ENCODE assay signal across 17 mouse cellular contexts in the genomic region with DNA sequence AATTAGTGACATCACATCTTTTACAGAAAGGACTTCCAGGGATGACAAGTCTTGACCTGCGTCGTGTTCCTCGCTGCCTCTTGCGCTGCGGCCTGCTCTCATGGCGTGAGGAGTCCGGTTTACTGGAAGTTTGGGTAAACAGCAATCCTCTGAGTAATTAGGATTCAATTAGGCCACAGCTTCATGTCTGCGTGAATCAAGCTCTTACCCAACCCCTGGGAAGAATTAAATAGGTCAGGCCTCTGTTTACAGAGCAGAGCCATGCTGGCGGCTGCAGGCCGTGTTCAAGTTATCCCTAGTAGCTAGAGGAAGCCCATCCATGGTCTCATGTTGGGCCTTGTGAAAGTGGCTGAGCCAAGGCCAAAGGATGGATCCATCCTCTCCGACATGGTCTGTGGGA. TPM values are rescaled to one million over a fixed set of nuclear protein-coding genes. Genes with fewer than 3 reads are reported as not detected.
A peak's percentile ranks its signal among the peaks of the same experiment; 100 is the strongest.
DNase-seq lines count a peak whose midpoint lies in the region; ATAC-seq and TF ChIP-seq lines count a peak whose summit lies in the region.
"Had no signal": no experiment of that assay in that cellular context is flagged by ENCODE, and none has a peak within 500 bp of the region (broad histone marks: within the 10 kb centered on the region; RNA-seq: fewer than 3 reads in every experiment).

No protein-coding gene starts in this region.

- no peak overlapping the region for H3K4me3 ChIP-seq in intestine, embryonic 15.5 days (replicated peaks)
- no peak overlapping the region for H3K4me3 ChIP-seq in intestine, postnatal 0 days (ENCODE audit: low read depth, low read length)
- H3K4me3 ChIP-seq in lung, embryonic 16.5 days (ENCODE audit: low read length): no peak overlapping the region
- H3K4me3 ChIP-seq in small intestine, adult 2 months (ENCODE audit: low read depth, low read length): no peak overlapping the region
- no peak overlapping the region for H3K4me3 ChIP-seq in midbrain, embryonic 14.5 days (replicated peaks; ENCODE audit: low read depth, low read length)
- H3K4me3 ChIP-seq: forebrain, embryonic 12.5 days; limb, embryonic 13.5 days; midbrain, embryonic 15.5 days had no signal

- peak overlapping the region; percentile 54 for H3K27ac ChIP-seq in intestine, embryonic 15.5 days
- H3K27ac ChIP-seq in intestine, postnatal 0 days (ENCODE audit: low read depth, low read length): no peak overlapping the region; the same call in 1 of the 2 replicates
- peak overlapping the region; percentile 85 for H3K27ac ChIP-seq in lung, embryonic 16.5 days (ENCODE audit: low read length)
- peak overlapping the region; percentile 75 for H3K27ac ChIP-seq in small intestine, adult 2 months (ENCODE audit: insufficient read depth, low read depth, low read length)
- no peak overlapping the region for H3K27ac ChIP-seq in midbrain, embryonic 14.5 days (replicated peaks; ENCODE audit: low read depth, low read length)
- H3K27ac ChIP-seq: forebrain, embryonic 12.5 days; hindbrain, embryonic 14.5 days; limb, embryonic 13.5 days; midbrain, embryonic 15.5 days had no signal

- H3K4me2 ChIP-seq in intestine, embryonic 15.5 days (replicated peaks): no peak overlapping the region
- no peak overlapping the region for H3K4me2 ChIP-seq in intestine, postnatal 0 days (replicated peaks; ENCODE audit: low read depth)
- no peak overlapping the region for H3K4me2 ChIP-seq in lung, embryonic 16.5 days (ENCODE audit: low read depth, low read length)
- H3K4me2 ChIP-seq in midbrain, embryonic 14.5 days (ENCODE audit: low read length): no peak overlapping the region
- H3K4me2 ChIP-seq: forebrain, embryonic 12.5 days; hindbrain, embryonic 14.5 days; limb, embryonic 13.5 days; midbrain, embryonic 15.5 days had no signal

- 76% methylated on average over 11 of the region's 11 CpGs for WGBS in intestine, embryonic 15.5 days
- 69% methylated on average over 11 of the region's 11 CpGs for WGBS in intestine, postnatal 0 days
- 52% methylated on average over 11 of the region's 11 CpGs for WGBS in lung, embryonic 16.5 days
- 85% methylated on average over 11 of the region's 11 CpGs for WGBS in small intestine, adult 2 months
- 85% methylated on average over 11 of the region's 11 CpGs for WGBS in midbrain, embryonic 14.5 days

- no peaks in the 10 kb centered on the region for H3K36me3 ChIP-seq in intestine, embryonic 15.5 days
- H3K36me3 ChIP-seq in intestine, postnatal 0 days (ENCODE audit: control insufficient read depth, insufficient read depth): no peaks in the 10 kb centered on the region
- H3K36me3 ChIP-seq in lung, embryonic 16.5 days (ENCODE audit: control insufficient read depth, insufficient read depth, low read length): no peaks in the 10 kb centered on the region
- no peaks in the 10 kb centered on the region for H3K36me3 ChIP-seq in small intestine, adult 2 months (ENCODE audit: control insufficient read depth, insufficient read depth, low read length)
- H3K36me3 ChIP-seq in midbrain, embryonic 14.5 days (ENCODE audit: control insufficient read depth, insufficient read depth, low read length): no peaks in the 10 kb centered on the region
- H3K36me3 ChIP-seq: forebrain, embryonic 12.5 days; limb, embryonic 13.5 days; midbrain, embryonic 15.5 days had no signal

- no peak for ATAC-seq in intestine, embryonic 15.5 days
- no peak for ATAC-seq in intestine, postnatal 0 days
- ATAC-seq in lung, embryonic 16.5 days (ENCODE audit: low read depth): peak; percentile 44
- ATAC-seq in midbrain, embryonic 14.5 days (ENCODE audit: low FRiP score, low TSS enrichment): no peak
- ATAC-seq: midbrain, embryonic 15.5 days had no signal

- peaks cover 8% of the 10 kb centered on the region; the same call in 1 of the 2 replicates for H3K4me1 ChIP-seq in intestine, embryonic 15.5 days (replicated peaks)
- no peaks in the 10 kb centered on the region for H3K4me1 ChIP-seq in intestine, postnatal 0 days (replicated peaks; ENCODE audit: control insufficient read depth, insufficient read depth, low read length)
- peaks cover 31% of the 10 kb centered on the region for H3K4me1 ChIP-seq in lung, embryonic 16.5 days (replicated peaks; ENCODE audit: control insufficient read depth, insufficient read depth, low read length)
- H3K4me1 ChIP-seq in small intestine, adult 2 months (ENCODE audit: control insufficient read depth, insufficient read depth, insufficient read length, low read length): no peaks in the 10 kb centered on the region; the same call in 1 of the 2 replicates
- H3K4me1 ChIP-seq in midbrain, embryonic 14.5 days (ENCODE audit: control insufficient read depth, insufficient read depth, low read length): no peaks in the 10 kb centered on the region
- H3K4me1 ChIP-seq: forebrain, embryonic 12.5 days had no signal

- H3K27me3 ChIP-seq in intestine, embryonic 15.5 days (replicated peaks): no peaks in the 10 kb centered on the region
- no peaks in the 10 kb centered on the region for H3K27me3 ChIP-seq in intestine, postnatal 0 days (replicated peaks; ENCODE audit: control insufficient read depth, insufficient read depth, low read length)
- no peaks in the 10 kb centered on the region for H3K27me3 ChIP-seq in lung, embryonic 16.5 days (ENCODE audit: control insufficient read depth, insufficient read depth, low read depth, low read length)
- H3K27me3 ChIP-seq in small intestine, adult 2 months (ENCODE audit: control insufficient read depth, insufficient read depth, low read length): no peaks in the 10 kb centered on the region
- no peaks in the 10 kb centered on the region for H3K27me3 ChIP-seq in midbrain, embryonic 14.5 days (ENCODE audit: control insufficient read depth, insufficient read depth, low read length)
- H3K27me3 ChIP-seq: forebrain, embryonic 12.5 days; limb, embryonic 13.5 days; midbrain, embryonic 15.5 days had no signal

- TF ChIP-seq POLR2A in brain, embryonic 14.5 days (IDR thresholded peaks at IDR 0.05; ENCODE audit: borderline replicate concordance, extremely low read depth, insufficient read depth, insufficient read length, poor library complexity, severe bottlenecking): no peak
- no peak for TF ChIP-seq POLR2A in small intestine, adult 2 months (IDR thresholded peaks at IDR 0.05; ENCODE audit: low read depth, low read length)

- peak; percentile 28 for DNase-seq in brain, embryonic 14.5 days (ENCODE audit: low read depth)
- no peak for DNase-seq in left cerebral cortex, postnatal 14 days (ENCODE audit: low spot score in 2 of 2)
- DNase-seq in midbrain, embryonic 14.5 days: no peak
- DNase-seq in layer of hippocampus, postnatal 14 days (ENCODE audit: low spot score in 2 of 2): no peak
- DNase-seq: cerebellum, adult 2 months; heart, postnatal 14 days; kidney, adult 2 months; right cerebral cortex, postnatal 14 days; thymus, postnatal 14 days had no signal

- intact Hi-C loops in left cerebral cortex, postnatal 14 days (cut with DNase I): no loop called here

- no peaks in the 10 kb centered on the region for H3K9me3 ChIP-seq in intestine, embryonic 15.5 days
- H3K9me3 ChIP-seq in intestine, postnatal 0 days (ENCODE audit: control insufficient read depth): no peaks in the 10 kb centered on the region
- H3K9me3 ChIP-seq in lung, embryonic 16.5 days (ENCODE audit: control insufficient read depth, low read length): no peaks in the 10 kb centered on the region
- H3K9me3 ChIP-seq in midbrain, embryonic 14.5 days (ENCODE audit: control insufficient read depth, low read length): no peaks in the 10 kb centered on the region
- H3K9me3 ChIP-seq: forebrain, embryonic 12.5 days; limb, embryonic 13.5 days; midbrain, embryonic 15.5 days had no signal

- no peak for TF ChIP-seq CTCF in intestine, postnatal 0 days (IDR thresholded peaks at IDR 0.05; ENCODE audit: low read depth)
- TF ChIP-seq CTCF in brain, embryonic 14.5 days (IDR thresholded peaks at IDR 0.05; ENCODE audit: borderline replicate concordance, extremely low read depth, insufficient read depth, insufficient read length): no peak
- TF ChIP-seq CTCF in small intestine, adult 2 months (IDR thresholded peaks at IDR 0.05; ENCODE audit: extremely low read depth, insufficient read length, insufficient replicate concordance, low read depth, low read length): no peak

- H3K9ac ChIP-seq in intestine, embryonic 15.5 days: no peak overlapping the region
- no peak overlapping the region for H3K9ac ChIP-seq in intestine, postnatal 0 days (ENCODE audit: low read depth, low read length)
- H3K9ac ChIP-seq in lung, embryonic 16.5 days (ENCODE audit: low read length): no peak overlapping the region
- H3K9ac ChIP-seq in midbrain, embryonic 14.5 days (replicated peaks; ENCODE audit: low read length): no peak overlapping the region
- H3K9ac ChIP-seq: forebrain, embryonic 12.5 days; hindbrain, embryonic 14.5 days; limb, embryonic 13.5 days; midbrain, embryonic 15.5 days had no signal

RNA-seq across cellular contexts. Expression of gene Ets2, which starts 39.5 kb away (rescaled TPM):
- 59.5 and 64.7 TPM in 2 replicates for polyA plus RNA-seq in intestine, embryonic 15.5 days (2015; fragmentation: Nextera tagmentation; extraction: Ambion mirVana)
- polyA plus RNA-seq in intestine, postnatal 0 days (2015; fragmentation: Nextera tagmentation; extraction: Ambion mirVana): 34.6 and 36.8 TPM in 2 replicates
- polyA plus RNA-seq in brain, embryonic 14.5 days (2012; rRNA removed): 12.7 and 18.3 TPM in 2 replicates
- polyA plus RNA-seq in lung, embryonic 16.5 days (2015; fragmentation: Nextera tagmentation; extraction: Ambion mirVana): 121 and 123 TPM in 2 replicates
- polyA plus RNA-seq in small intestine, adult 2 months (2012; rRNA removed): 69.5 and 115 TPM in 2 replicates
- 10 to 100 TPM; 53.0 to 59.9 TPM for total RNA-seq in left cerebral cortex, postnatal 14 days (2021)
- polyA plus RNA-seq in midbrain, embryonic 14.5 days (2014; fragmentation: Nextera tagmentation; extraction: Ambion mirVana): 11.9 and 12.4 TPM in 2 replicates
- total RNA-seq in layer of hippocampus, postnatal 14 days (2021): 10 to 100 TPM; 42.9 to 49.5 TPM

Comparison
In these comparisons a context has a peak if more than half of its experiments do, and no peak if none do; other contexts are left out.
1. H3K27ac ChIP-seq: peak in intestine, embryonic 15.5 days (single experiment), lung, embryonic 16.5 days (single experiment) and small intestine, adult 2 months (single experiment); none in intestine, postnatal 0 days (single experiment) and midbrain, embryonic 14.5 days (single experiment).